Mouse (Mus musculus) liver, embryonic 14.5 days (tissue): ENCODE measurements around the gene Wwc1.

Source experiments
- CTCF ChIP-seq: IDR thresholded peaks from 2 replicates; pipeline ENCODE4 v1.5.1; 2016; ENCODE audit warnings: antibody characterized with exemption, low read depth, control low read depth
- EP300 ChIP-seq: IDR thresholded peaks from 2 replicates; pipeline ENCODE4 v1.6.1; 2016; ENCODE audit warnings: antibody characterized with exemption, low read depth

DNA sequence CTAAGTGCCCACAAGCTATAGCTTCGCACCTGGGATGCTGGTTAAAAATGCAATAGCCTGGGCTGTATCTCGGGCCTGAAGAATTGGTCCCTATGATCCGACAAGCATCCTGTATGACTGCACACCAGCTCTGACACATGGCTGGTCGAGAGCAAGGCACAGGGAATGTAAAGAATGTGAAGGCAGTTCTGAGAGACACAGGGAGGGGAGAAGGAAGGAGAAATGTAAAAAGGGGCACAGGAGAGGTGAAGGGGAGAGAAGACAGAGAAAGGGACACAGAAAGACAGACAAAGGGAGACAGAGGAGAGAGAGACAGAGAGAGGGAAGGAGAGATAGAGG is 101.8 kb downstream of the Wwc1 start:
- no peak for TF ChIP-seq CTCF
- TF ChIP-seq EP300, result no peak
